Mouse (Mus musculus) lung, embryonic 15.5 days (tissue): Measurements from ENCODE around the gene Extl1. TPM values are rescaled to one million over a fixed set of nuclear protein-coding genes. Genes with fewer than 3 reads are reported as not detected.

ENCODE experiments used
- ATAC-seq: fragments of 200-750 bp; cut with Nextera tagmentation; 2 replicates; pipeline ENCODE4 v1.8.0; 2017; ENCODE audit warnings: moderate number of reproducible peaks, borderline replicate concordance; ENCODE audit not compliant: low FRiP score, low TSS enrichment; ENCODE audit errors: extremely low read depth
- H3K27ac ChIP-seq: fragments of 300-500 bp; sonication (generic); 2 replicates; pipeline ENCODE4 v1.5.1; 2015; ENCODE audit warnings: moderate library complexity, mild to moderate bottlenecking, inconsistent platforms
- H3K27me3 ChIP-seq: fragments of 300-500 bp; sonication (generic); 2 replicates; pipeline ENCODE4 v1.6.1; 2015; ENCODE audit warnings: inconsistent platforms
- H3K36me3 ChIP-seq: fragments of 300-500 bp; sonication (generic); 2 replicates; pipeline ENCODE4 v1.6.1; 2015; ENCODE audit warnings: inconsistent platforms
- H3K4me1 ChIP-seq: fragments of 300-500 bp; sonication (generic); 2 replicates; pipeline ENCODE4 v1.6.1; 2015; ENCODE audit warnings: inconsistent platforms
- H3K4me2 ChIP-seq: fragments of 300-500 bp; sonication (generic); 2 replicates; pipeline ENCODE4 v1.6.1; 2015; ENCODE audit warnings: inconsistent platforms, mild to moderate bottlenecking, moderate library complexity
- H3K4me3 ChIP-seq: fragments of 300-500 bp; sonication (generic); 2 replicates; pipeline ENCODE4 v1.5.1; 2015; ENCODE audit warnings: mild to moderate bottlenecking, inconsistent platforms
- H3K9ac ChIP-seq: fragments of 300-500 bp; sonication (generic); 2 replicates; pipeline ENCODE4 v1.6.1; 2015; ENCODE audit warnings: inconsistent platforms
- H3K9me3 ChIP-seq: fragments of 300-500 bp; sonication (generic); 2 replicates; pipeline ENCODE4 v1.6.1; 2016; ENCODE audit warnings: inconsistent platforms
- WGBS: fragments of 180-500 bp; shearing (Covaris S2); methylation state at CpG from one replicate; pipeline ENCODE4 v1.1.7; 2015; 5-methylcytosine and 5-hydroxymethylcytosine counted together
- polyA plus RNA-seq: library from polyadenylated mRNA; unstranded; fragments of >200 nt; fragmentation: Nextera tagmentation; extraction: Ambion mirVana; gene quantifications from 2 replicates; pipeline ENCODE4 v1.2.1, GENCODE M21; 2015

Extl1 gene
- polyA plus RNA-seq, 1 experiment from 2014 or later, result 2.7 TPM

DNA sequence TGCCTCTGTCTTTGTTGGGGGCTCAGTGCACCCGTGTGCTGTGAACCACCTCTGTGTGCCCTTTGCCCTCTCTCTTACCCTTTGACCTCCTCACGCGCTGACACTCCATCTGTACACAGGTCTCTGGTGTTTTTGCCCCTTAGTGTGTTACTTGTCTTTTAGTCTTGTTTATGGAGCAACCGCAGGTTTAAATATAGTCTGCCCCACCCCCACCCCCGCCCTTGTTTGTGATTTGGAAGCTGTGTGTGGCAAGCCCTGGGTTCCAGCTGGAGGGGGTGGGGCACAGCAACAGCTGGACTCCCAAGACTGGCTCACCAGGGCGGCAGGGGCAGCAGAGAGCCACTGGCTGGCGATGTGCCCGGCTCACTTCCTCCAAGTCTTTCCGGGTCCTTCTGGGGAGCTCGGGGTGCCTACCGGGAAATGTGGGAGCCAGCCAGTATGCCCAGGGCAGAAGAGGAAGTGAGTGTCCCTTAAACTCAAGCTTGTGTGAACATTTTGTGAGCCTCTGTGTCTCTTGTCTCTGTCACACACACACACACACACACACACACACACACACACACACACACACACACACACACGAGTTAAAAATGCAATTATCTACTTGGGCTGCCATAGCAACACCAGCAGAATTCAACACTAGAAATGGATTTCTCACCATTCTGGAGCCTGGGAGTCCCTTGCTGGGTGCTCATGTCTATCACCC lies 76.1 kb downstream of the Extl1 start:
- Histone ChIP-seq H3K4me3 (no peak overlapping the region), H3K9ac (no peak overlapping the region)
- WGBS, result 2% methylated on average over 12 of the region's 12 CpGs

DNA sequence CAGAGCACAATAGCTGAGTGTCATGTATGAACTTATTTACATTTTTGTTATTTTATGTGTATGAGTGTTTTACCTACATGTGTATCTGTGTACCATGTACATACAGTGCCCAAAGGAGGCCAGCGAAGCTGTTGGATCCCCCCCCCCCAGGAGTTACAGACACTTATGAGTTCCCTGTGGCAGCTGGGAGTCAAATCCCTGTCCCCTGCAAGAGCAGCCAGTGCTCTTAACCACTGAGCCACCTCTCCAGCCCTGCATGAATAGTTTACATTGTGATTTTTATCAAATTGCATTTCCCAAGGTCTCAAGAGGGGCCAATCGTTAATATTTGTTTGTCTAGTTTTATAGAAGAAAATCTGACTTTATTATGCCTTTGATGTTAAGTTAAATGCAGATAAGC lies 76.7 kb downstream of the Extl1 start:
- Histone ChIP-seq H3K4me2 (peak overlapping the region; percentile 29), H3K36me3 (no peaks in the 10 kb centered on the region), H3K9me3 (no peaks in the 10 kb centered on the region), H3K27me3 (no peaks in the 10 kb centered on the region), H3K4me1 (peaks cover 14% of the 10 kb centered on the region), H3K4me3 (no peak overlapping the region), H3K9ac (no peak overlapping the region), H3K27ac (0 out of 2 replicates have a peak overlapping the region, but pooled peaks have one; percentile 7)
- ATAC-seq, result no peak; the same call in 1 of the 2 replicates
- 20% methylated on average over 2 of the region's 2 CpGs for WGBS

More for the DNA sequence above, 76.1 kb downstream of the Extl1 start:
- Histone ChIP-seq H3K4me1 (peaks cover 14% of the 10 kb centered on the region), H3K4me2 (peak overlapping the region; percentile 29), H3K27ac (peak overlapping the region; percentile 7), H3K36me3 (no peaks in the 10 kb centered on the region), H3K9me3 (no peaks in the 10 kb centered on the region), H3K27me3 (no peaks in the 10 kb centered on the region)
- peak; percentile 77 for ATAC-seq

Other genes starting within 250 kb of the Extl1 start
- 37.8 and 45.3 TPM in 2 replicates for gene Cep85, start 196.7 kb downstream of the Extl1 start, polyA plus RNA-seq
- not detected in 2 replicates for gene Gm7534, start 180.8 kb downstream of the Extl1 start, polyA plus RNA-seq
- gene Catsper4, start 156.5 kb downstream of the Extl1 start, polyA plus RNA-seq, result 0.18 and 0.19 TPM in 2 replicates
- gene Cnksr1, start 145.5 kb downstream of the Extl1 start, polyA plus RNA-seq, result 10.1 and 10.9 TPM in 2 replicates
- 0.45 and 0.52 TPM in 2 replicates for gene E130218I03Rik, start 140.2 kb downstream of the Extl1 start, polyA plus RNA-seq
- gene Zfp593, start 138.3 kb downstream of the Extl1 start, polyA plus RNA-seq, result 15.2 and 15.9 TPM in 2 replicates
- not detected in 2 replicates for gene Gm30191, start 136.9 kb downstream of the Extl1 start, polyA plus RNA-seq
- gene Grrp1, start 129.7 kb downstream of the Extl1 start, polyA plus RNA-seq, result 11.0 and 12.5 TPM in 2 replicates
- gene Pdik1l, start 96.0 kb downstream of the Extl1 start, polyA plus RNA-seq, result 21.0 and 23.2 TPM in 2 replicates
- 3.3 and 4.3 TPM in 2 replicates for gene Trim63, start 68.7 kb downstream of the Extl1 start, polyA plus RNA-seq
- 0.26 and 0.43 TPM in 2 replicates for gene Slc30a2, start 40.7 kb downstream of the Extl1 start, polyA plus RNA-seq
- 10.6 and 12.6 TPM in 2 replicates for gene Pafah2, start 12.5 kb upstream of the Extl1 start, polyA plus RNA-seq
- gene Stmn1, start 84.5 kb upstream of the Extl1 start, polyA plus RNA-seq, result 1,835 and 1,898 TPM in 2 replicates
- gene Paqr7, start 112.8 kb upstream of the Extl1 start, polyA plus RNA-seq, result 4.2 and 6.7 TPM in 2 replicates
- 18.7 and 20.2 TPM in 2 replicates for gene Aunip, start 127.1 kb upstream of the Extl1 start, polyA plus RNA-seq
- 109 and 114 TPM in 2 replicates for gene Mtfr1l, start 151.5 kb upstream of the Extl1 start, polyA plus RNA-seq
- gene Selenon, start 168.3 kb upstream of the Extl1 start, polyA plus RNA-seq, result 35.3 and 46.2 TPM in 2 replicates